In genomic region chr6:144076376-144076775, GRCm38 (mm10) we compare ENCODE assay signal across 30 mouse cellular contexts.
"Had no signal": no experiment of that assay in that cellular context is flagged by ENCODE, and none has a peak within 500 bp of the region (broad histone marks: within the 10 kb centered on the region; RNA-seq: fewer than 3 reads in every experiment).

No protein-coding gene starts in this region.

- H3K4me3 ChIP-seq: limb, embryonic 10.5 days; limb, embryonic 12.5 days; limb, embryonic 13.5 days; limb, embryonic 15.5 days; liver, embryonic 12.5 days; liver, embryonic 13.5 days; liver, embryonic 15.5 days; lung, embryonic 15.5 days; megakaryocyte, embryonic 14.5 days; midbrain, embryonic 10.5 days; midbrain, embryonic 12.5 days; midbrain, embryonic 13.5 days; midbrain, embryonic 15.5 days; myocyte; neural tube, embryonic 12.5 days; neural tube, embryonic 13.5 days had no signal

- H3K4me1 ChIP-seq: liver, embryonic 12.5 days; liver, embryonic 13.5 days; liver, embryonic 15.5 days; megakaryocyte, embryonic 14.5 days; midbrain, embryonic 10.5 days; midbrain, embryonic 12.5 days; midbrain, embryonic 13.5 days; midbrain, embryonic 15.5 days; neural tube, embryonic 12.5 days had no signal

- DNase-seq: left cerebral cortex, postnatal 4 days; liver; liver, embryonic 13.5 days; liver, postnatal 0 days; lung, adult 18-20 months; lung, adult 2 months; lung, embryonic 14.5 days; lung, postnatal 10 days; lung, postnatal 14 days; lung, postnatal 36 days; lung, postnatal 4 days; midbrain, embryonic 14.5 days had no signal

- ATAC-seq: liver, embryonic 12.5 days; liver, postnatal 0 days; midbrain, embryonic 13.5 days; midbrain, embryonic 15.5 days; midbrain, embryonic 16.5 days had no signal

- H3K36me3 ChIP-seq: limb, embryonic 10.5 days; limb, embryonic 13.5 days; limb, embryonic 15.5 days; liver, embryonic 12.5 days; liver, embryonic 13.5 days; liver, embryonic 15.5 days; lung, embryonic 15.5 days; midbrain, embryonic 10.5 days; midbrain, embryonic 12.5 days; midbrain, embryonic 13.5 days; midbrain, embryonic 15.5 days; neural tube, embryonic 12.5 days; neural tube, embryonic 13.5 days had no signal

- H3K27me3 ChIP-seq: limb, embryonic 12.5 days; limb, embryonic 13.5 days; limb, embryonic 15.5 days; liver, embryonic 12.5 days; liver, embryonic 13.5 days; liver, embryonic 15.5 days; lung, embryonic 15.5 days; midbrain, embryonic 12.5 days; midbrain, embryonic 13.5 days; midbrain, embryonic 15.5 days; neural tube, embryonic 12.5 days; neural tube, embryonic 13.5 days had no signal

- H3K9ac ChIP-seq: limb, embryonic 12.5 days; limb, embryonic 13.5 days; limb, embryonic 15.5 days; liver, embryonic 12.5 days; liver, embryonic 13.5 days; liver, embryonic 14.5 days; liver, embryonic 15.5 days; liver, postnatal 0 days; lung, embryonic 14.5 days; lung, embryonic 15.5 days; midbrain, embryonic 12.5 days; midbrain, embryonic 13.5 days; midbrain, embryonic 15.5 days; neural tube, embryonic 12.5 days; neural tube, embryonic 13.5 days had no signal

- H3K27ac ChIP-seq: limb, embryonic 10.5 days; limb, embryonic 12.5 days; liver, embryonic 12.5 days; liver, embryonic 13.5 days; liver, embryonic 14.5 days; liver, embryonic 15.5 days; macrophage; midbrain, embryonic 10.5 days; midbrain, embryonic 12.5 days; midbrain, embryonic 13.5 days; midbrain, embryonic 15.5 days; neural tube, embryonic 12.5 days; neural tube, embryonic 13.5 days had no signal
